Mouse (Mus musculus): ENCODE results near the gene Sh3pxd2a. TPM values are rescaled to one million over a fixed set of nuclear protein-coding genes. Genes with fewer than 3 reads are reported as not detected.

Gene Sh3pxd2a
- polyA plus RNA-seq, 1 experiment, result 13.4 TPM

DNA sequence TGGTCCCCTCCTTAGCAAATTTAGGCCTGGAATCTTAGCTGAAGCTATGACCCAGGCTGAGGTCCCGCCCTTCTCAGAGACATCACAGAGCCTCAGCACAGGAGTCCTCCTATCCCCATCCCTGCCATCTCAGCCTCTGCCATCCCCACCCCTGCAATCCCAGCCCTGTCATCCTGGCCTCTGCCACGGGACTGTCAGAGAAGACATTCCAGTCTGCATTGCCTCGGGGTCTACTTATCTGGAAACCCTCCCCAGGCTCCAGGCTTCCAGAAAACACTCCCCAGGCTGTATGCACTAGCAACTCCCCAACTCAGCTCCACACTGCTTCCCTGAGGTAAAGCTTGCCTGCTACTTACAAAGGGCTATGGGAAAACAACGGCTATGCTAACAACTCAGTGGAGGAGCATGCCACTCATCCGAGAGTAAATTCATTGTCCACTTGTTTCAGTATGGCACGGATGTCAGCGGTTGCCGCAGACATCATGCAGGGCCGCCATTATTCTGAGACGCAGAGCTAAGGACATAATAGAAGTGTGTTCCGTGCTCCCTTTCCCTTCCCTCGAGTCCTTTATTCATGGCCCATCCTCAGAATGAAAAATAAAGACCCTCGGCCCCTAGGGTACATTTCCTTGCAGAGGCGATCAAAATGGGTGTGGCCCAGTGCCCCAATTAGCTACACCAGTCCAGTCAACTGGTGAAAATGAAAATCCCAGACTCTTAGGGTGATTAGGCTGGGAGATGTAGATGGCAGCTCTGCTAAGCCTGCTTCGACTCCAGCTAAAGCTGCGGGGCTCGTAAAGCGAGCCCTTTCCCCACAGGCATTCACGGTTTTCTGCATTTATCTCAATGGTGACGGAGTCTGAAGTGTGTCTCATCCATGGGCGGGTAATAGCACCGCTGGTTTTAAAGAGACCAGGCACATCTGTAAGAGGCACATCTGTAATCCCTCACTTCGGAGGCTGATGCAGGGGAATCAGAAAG is 29.1 kb upstream of the Sh3pxd2a start:
- H3K4me3 ChIP-seq (ENCODE audit: insufficient read depth, low read length), result no peak overlapping the region
- H3K4me1 ChIP-seq (ENCODE audit: control insufficient read depth, insufficient read depth, low read length), result peaks cover 4% of the 10 kb centered on the region; the same call in 1 of the 2 replicates
- TF ChIP-seq CTCF (IDR thresholded peaks at IDR 0.05; ENCODE audit: extremely low read depth, insufficient read depth, low read length) (no peak), POLR2A (IDR thresholded peaks at IDR 0.05; ENCODE audit: extremely low read depth, insufficient read depth, low read length) (no peak)
- no peak overlapping the region for H3K27ac ChIP-seq (ENCODE audit: insufficient read depth, low read length)

DNA sequence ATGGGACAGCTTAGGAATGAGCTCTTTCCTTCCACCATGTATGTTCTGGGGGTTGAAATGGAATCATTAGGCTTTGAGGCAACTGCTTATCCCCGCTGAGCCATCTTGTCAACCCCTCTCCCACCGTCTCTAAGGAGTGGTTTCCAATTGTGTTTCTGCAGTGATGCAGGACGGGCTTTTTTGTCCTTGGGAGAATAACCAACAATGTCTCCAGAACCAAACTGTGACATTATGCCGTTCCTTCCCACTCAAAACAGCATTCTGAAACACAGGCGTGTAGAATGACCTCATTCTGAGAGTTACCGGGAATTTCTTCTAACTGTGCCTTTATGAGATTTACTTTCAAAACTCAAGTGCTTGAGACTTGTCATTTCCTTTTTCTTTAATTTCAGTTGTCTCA is 28.2 kb upstream of the Sh3pxd2a start:
- no peak overlapping the region for H3K4me3 ChIP-seq (ENCODE audit: insufficient read depth, low read length)
- no peak overlapping the region for H3K27ac ChIP-seq (ENCODE audit: insufficient read depth, low read length)
- H3K4me1 ChIP-seq (ENCODE audit: control insufficient read depth, insufficient read depth, low read length), result peaks cover 4% of the 10 kb centered on the region; the same call in 1 of the 2 replicates
- TF ChIP-seq POLR2A (IDR thresholded peaks at IDR 0.05; ENCODE audit: extremely low read depth, insufficient read depth, low read length), result no peak
- TF ChIP-seq CTCF (IDR thresholded peaks at IDR 0.05; ENCODE audit: extremely low read depth, insufficient read depth, low read length), result no peak

DNA sequence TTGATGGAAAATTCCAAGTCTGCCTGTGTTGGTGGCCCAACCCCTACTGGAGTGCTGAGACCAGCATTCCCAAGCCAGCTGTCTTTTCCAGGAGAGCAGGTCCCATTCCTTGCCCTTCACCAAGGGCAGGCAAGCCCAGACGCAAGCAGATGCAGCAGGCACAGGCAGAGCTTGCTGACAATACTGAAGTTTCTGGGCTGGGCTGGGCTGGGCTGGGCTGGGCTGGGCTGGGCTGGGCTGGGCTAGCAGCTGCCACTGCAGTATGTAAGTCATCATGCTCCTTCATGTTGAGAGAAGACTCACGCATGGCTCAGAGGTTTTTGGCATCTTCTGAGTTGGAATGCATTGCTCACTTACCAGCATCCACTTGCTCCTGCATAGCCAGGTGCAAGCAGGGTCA is 27.7 kb upstream of the Sh3pxd2a start:
- H3K4me3 ChIP-seq (ENCODE audit: insufficient read depth, low read length), result no peak overlapping the region
- no peak overlapping the region for H3K27ac ChIP-seq (ENCODE audit: insufficient read depth, low read length)
- TF ChIP-seq POLR2A (IDR thresholded peaks at IDR 0.05; ENCODE audit: extremely low read depth, insufficient read depth, low read length), result no peak
- no peak for TF ChIP-seq CTCF (IDR thresholded peaks at IDR 0.05; ENCODE audit: extremely low read depth, insufficient read depth, low read length)
- H3K4me1 ChIP-seq (ENCODE audit: control insufficient read depth, insufficient read depth, low read length), result peaks cover 4% of the 10 kb centered on the region; the same call in 1 of the 2 replicates

DNA sequence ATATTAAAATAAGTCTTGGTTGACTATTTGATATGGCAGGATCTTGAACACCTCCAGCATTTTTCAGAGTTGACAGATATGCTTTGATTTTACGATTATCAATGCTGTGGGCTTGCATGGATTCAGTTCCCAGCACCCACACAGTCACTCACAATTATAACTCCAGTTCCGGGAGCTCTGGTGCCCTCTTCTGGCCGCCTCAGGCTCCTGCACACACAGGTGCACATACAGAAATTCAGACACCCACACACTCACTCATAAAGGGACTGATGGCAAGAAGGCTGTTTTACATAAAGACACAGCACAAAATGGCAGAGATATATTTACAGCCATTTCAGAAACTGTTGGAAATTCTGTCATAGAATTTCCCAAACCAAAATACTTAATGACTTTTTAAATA is 25.0 kb upstream of the Sh3pxd2a start:
- H3K27ac ChIP-seq (ENCODE audit: insufficient read depth, low read length), result no peak overlapping the region
- H3K4me1 ChIP-seq (ENCODE audit: control insufficient read depth, insufficient read depth, low read length), result peaks cover 7% of the 10 kb centered on the region
- TF ChIP-seq POLR2A (IDR thresholded peaks at IDR 0.05; ENCODE audit: extremely low read depth, insufficient read depth, low read length), result no peak
- TF ChIP-seq CTCF (IDR thresholded peaks at IDR 0.05; ENCODE audit: extremely low read depth, insufficient read depth, low read length), result no peak
- H3K4me3 ChIP-seq (ENCODE audit: insufficient read depth, low read length), result no peak overlapping the region

DNA sequence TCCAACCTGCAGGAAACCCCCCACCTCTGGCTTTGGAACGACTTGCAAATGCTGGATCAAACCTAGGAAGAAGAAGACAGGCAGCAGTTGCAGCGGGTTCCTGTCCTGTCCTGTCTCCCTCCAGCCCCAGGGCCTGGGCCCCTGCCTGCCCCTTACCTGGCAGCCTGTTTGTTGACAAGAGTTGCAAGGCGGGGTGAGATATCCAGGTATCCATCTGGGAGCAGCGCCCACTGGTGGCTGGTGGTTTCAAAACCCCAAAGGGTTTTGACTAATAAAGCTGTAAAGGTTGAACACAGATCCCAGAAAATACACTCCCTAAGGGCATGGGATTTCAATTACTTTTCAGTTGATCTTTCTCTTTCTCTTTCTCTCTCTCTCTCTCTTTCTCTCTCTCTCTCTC is 24.0 kb upstream of the Sh3pxd2a start:
- TF ChIP-seq POLR2A (IDR thresholded peaks at IDR 0.05; ENCODE audit: extremely low read depth, insufficient read depth, low read length), result no peak
- no peak overlapping the region for H3K4me3 ChIP-seq (ENCODE audit: insufficient read depth, low read length)
- H3K4me1 ChIP-seq (ENCODE audit: control insufficient read depth, insufficient read depth, low read length), result peaks cover 10% of the 10 kb centered on the region
- no peak overlapping the region for H3K27ac ChIP-seq (ENCODE audit: insufficient read depth, low read length)

DNA sequence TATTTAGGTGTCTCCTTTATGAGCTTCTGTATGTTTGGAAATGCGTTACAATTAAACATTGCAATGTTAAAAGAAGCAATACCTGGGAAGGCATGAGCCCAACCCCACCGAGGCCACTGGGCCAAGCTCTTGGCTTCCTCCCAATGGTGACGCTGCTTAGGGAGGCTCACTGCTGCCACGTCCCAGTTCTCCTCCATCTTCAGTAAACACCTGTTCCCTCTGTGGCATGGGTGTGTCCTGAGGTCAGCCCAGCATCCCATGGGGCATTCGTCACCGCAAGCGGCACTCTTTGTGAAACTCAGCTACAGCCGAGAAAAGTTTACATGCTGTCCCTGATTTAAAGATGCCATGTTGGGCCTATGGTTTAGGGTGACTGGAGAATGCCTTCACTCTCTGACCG is 23.4 kb upstream of the Sh3pxd2a start:
- Histone ChIP-seq H3K27ac (ENCODE audit: insufficient read depth, low read length) (no peak overlapping the region), H3K4me1 (ENCODE audit: control insufficient read depth, insufficient read depth, low read length) (peaks cover 7% of the 10 kb centered on the region), H3K4me3 (ENCODE audit: insufficient read depth, low read length) (no peak overlapping the region)
- no peak for TF ChIP-seq CTCF (IDR thresholded peaks at IDR 0.05; ENCODE audit: extremely low read depth, insufficient read depth, low read length)
- no peak for TF ChIP-seq POLR2A (IDR thresholded peaks at IDR 0.05; ENCODE audit: extremely low read depth, insufficient read depth, low read length)

DNA sequence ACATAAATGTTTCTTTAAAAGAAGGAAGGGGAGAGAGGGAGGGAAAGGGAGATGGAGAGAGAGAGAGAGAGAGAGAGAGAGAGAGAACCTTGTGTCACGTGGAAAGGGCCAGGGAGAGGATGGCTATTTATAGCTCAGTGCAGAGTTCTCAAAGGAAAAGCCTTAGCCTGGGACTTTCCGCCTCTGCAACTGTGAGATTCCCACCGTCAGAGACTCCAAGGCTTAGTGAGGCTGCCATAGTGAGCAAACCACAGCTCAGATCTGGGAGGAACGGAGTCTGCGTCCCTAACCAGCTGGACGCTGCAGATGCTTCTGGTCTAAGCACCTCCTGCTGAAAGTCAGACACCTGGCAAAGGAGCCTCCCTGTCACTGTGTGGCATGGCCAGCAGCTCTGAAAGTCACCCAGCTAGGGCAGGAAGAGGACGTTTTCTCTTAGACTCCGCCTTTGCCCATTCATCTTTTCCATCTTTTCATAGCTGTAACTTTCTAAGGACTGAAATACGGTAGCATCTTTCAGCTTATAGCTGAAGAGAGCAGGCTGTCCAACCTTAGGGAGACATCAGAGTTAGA is 21.9 kb upstream of the Sh3pxd2a start:
- Histone ChIP-seq H3K27ac (ENCODE audit: insufficient read depth, low read length) (no peak overlapping the region), H3K4me1 (ENCODE audit: control insufficient read depth, insufficient read depth, low read length) (peaks cover 5% of the 10 kb centered on the region), H3K4me3 (ENCODE audit: insufficient read depth, low read length) (no peak overlapping the region)
- TF ChIP-seq POLR2A (IDR thresholded peaks at IDR 0.05; ENCODE audit: extremely low read depth, insufficient read depth, low read length) (no peak), CTCF (IDR thresholded peaks at IDR 0.05; ENCODE audit: extremely low read depth, insufficient read depth, low read length) (no peak)

DNA sequence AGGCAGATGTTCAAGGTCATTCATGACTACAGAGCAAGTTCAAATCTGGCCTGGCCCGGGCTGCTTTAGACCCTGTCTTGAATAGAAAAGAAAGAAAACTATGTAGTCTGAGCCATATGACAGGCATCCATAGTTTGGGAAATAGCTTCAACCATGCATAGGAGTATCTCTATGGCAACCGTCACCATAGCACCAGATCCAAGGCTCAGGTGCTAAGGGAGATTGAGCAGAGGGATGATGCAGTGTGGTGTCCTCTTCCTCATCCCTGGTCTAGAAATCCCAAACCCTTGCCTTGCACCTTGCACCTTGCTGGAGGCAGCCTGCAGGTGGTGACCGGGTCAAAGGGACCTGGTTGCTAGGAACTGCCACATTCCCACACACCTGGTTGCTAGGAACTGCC is 19.9 kb upstream of the Sh3pxd2a start:
- no peak for TF ChIP-seq CTCF (IDR thresholded peaks at IDR 0.05; ENCODE audit: extremely low read depth, insufficient read depth, low read length)
- no peak for TF ChIP-seq POLR2A (IDR thresholded peaks at IDR 0.05; ENCODE audit: extremely low read depth, insufficient read depth, low read length)
- Histone ChIP-seq H3K4me3 (ENCODE audit: insufficient read depth, low read length) (no peak overlapping the region), H3K4me1 (ENCODE audit: control insufficient read depth, insufficient read depth, low read length) (peaks cover 5% of the 10 kb centered on the region), H3K27ac (ENCODE audit: insufficient read depth, low read length) (no peak overlapping the region)

DNA sequence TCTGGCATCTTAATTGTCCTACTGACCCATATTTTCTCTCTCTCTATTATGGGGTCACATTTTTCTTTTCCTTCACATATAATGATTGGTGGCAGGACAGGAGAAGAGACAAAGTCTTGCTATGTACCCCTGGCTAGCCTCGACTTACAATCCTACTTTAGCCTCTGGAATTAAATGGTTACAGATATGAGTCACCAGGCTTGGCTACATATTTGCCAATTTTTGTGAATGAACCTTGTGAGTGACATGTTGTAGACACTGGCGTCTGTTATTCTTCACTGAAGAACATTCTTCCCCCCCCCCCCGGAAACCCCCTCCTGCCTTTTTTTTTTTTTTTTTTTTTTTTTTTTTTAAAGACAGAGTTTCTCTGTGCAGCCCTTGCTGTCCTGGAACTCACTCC is 19.1 kb upstream of the Sh3pxd2a start:
- no peak for TF ChIP-seq CTCF (IDR thresholded peaks at IDR 0.05; ENCODE audit: extremely low read depth, insufficient read depth, low read length)
- TF ChIP-seq POLR2A (IDR thresholded peaks at IDR 0.05; ENCODE audit: extremely low read depth, insufficient read depth, low read length), result no peak

DNA sequence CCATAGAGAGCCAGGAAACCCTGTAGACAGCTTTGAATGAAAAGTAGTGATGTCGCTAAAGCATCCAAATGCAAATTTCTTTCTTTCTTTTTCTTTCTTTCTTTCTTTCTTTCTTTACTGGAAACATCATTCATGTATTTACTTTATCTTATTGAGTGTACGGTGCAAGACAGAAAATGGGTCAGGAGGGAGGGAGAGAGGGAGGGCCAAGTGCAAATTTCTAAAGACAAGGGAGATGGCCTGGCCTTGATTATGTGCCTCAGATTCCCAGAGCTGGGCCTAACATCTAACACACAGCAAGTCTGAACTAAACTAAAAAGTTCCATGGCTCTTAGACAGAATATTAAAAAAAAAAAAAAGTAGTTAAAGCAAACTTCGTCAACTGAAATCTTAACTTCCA is 9.3 kb upstream of the Sh3pxd2a start:
- Histone ChIP-seq H3K4me3 (ENCODE audit: insufficient read depth, low read length) (no peak overlapping the region), H3K27ac (ENCODE audit: insufficient read depth, low read length) (no peak overlapping the region), H3K4me1 (ENCODE audit: control insufficient read depth, insufficient read depth, low read length) (no peaks in the 10 kb centered on the region)
- no peak for TF ChIP-seq POLR2A (IDR thresholded peaks at IDR 0.05; ENCODE audit: extremely low read depth, insufficient read depth, low read length)
- no peak for TF ChIP-seq CTCF (IDR thresholded peaks at IDR 0.05; ENCODE audit: extremely low read depth, insufficient read depth, low read length)

More for the DNA sequence above, 19.1 kb upstream of the Sh3pxd2a start:
- H3K27ac ChIP-seq (ENCODE audit: insufficient read depth, low read length), result no peak overlapping the region
- no peak overlapping the region for H3K4me3 ChIP-seq (ENCODE audit: insufficient read depth, low read length)
- H3K4me1 ChIP-seq (ENCODE audit: control insufficient read depth, insufficient read depth, low read length), result peaks cover 5% of the 10 kb centered on the region

Data from cortical plate, adult 2 months (tissue).